Mouse (Mus musculus): ENCODE results near the gene Med25.

The Med25 gene

GRCm38 (mm10) chr7:44892276-44892921 lies at the start of gene Med25:
Gene Med25 (minus strand): TSS chr7:44892712.
- DNase-seq, result peak; percentile 92

GRCm38 (mm10) chr7:44938680-44939079 lies 46.2 kb upstream of the Med25 start:
- DNase-seq, result no peak

DNA sequence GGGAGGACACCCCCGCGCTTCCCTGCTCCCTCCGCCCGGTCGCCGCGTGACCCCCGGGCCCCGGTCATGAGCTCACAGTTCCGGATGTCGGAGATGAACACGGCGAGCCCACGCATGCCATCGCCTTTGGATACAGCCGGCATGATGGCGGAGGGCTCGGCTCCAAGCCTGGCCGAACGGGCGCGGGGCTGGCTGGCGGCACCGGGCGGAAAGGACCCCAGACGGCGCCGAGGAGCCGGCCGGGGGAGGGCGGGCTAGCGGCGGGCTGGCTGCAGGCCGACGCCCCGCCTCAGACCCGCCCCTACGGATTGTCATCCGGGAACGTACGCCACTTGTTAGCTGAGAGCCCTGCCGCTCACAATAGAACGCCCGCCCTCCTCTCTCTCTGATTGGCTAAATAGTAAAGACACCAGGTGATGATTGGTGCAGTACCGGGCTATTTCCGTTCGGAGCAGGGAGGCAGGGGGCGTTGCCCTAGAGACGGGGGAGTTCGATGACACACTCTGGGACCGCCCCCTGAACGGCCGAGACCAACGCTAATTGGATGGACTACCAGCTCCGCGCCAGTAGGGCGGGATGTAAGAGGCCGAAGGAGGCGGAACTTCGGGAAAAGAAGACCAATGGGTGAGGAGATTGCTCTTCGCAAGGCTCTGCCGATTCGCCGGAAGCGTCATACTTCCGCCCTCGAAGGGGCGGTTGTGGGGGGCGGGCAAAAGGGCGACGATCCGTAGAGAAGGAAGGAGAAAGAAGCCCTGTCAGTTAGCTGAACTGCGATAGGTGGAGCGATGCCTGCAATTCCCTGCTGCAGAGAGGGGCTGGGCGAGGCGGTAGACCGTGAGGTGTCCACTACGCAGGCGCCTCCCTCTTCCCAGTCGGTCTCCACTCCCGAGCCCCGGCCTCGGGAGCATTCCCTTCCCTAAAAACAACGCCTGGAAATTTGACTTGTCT lies 37.0 kb upstream of the Med25 start, which contains the start of gene Ap2a1:
Gene Ap2a1, minus strand, starts transcription at position 293 of the 948 bp plus-strand sequence.
- peak; percentile 100 for DNase-seq

DNA sequence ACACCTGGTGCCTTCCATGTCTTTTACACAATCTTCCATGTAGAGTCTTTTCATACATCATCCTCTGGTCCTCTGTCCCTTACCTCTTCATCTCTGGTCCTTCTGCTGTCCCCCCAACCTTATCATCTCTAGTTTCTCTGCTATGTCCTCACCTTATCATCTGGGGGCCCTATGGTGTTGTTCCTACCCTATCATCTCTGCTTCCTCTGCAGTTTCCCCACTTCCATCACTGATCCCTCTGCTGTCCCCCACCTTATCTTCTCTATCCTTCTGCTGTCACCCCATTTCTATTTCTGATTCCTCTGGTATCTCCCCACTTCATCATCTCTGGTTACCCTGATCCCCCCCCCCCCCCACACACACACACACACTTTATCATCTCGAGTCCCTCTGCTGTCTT lies 36.1 kb upstream of the Med25 start:
- no peak for DNase-seq

- peak in 1 of 2 experiments; percentile 33 for DNase-seq
Observed at GRCm38 (mm10) chr7:44925468-44925867, 33.0 kb upstream of the Med25 start.

DNA sequence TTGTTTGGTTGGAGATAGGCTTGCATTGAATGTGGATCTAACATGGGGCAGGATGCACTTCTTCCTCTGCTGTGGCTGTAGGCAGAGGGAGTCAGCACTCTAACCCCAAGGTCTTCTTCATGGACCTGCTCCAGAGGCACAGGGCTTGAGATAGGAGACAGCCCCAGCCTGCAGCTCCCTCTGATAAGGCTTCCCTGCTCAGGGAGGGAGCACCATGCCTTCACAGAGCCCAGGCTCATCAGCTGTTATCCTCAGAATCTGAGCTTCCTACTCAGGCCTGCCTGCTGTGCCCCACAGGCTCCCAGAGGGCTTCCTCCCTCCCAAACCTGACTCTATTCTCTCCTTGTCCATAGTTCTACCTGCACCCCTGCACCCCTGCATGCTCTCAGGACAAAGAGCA lies 30.0 kb upstream of the Med25 start:
- DNase-seq, result no peak

DNA sequence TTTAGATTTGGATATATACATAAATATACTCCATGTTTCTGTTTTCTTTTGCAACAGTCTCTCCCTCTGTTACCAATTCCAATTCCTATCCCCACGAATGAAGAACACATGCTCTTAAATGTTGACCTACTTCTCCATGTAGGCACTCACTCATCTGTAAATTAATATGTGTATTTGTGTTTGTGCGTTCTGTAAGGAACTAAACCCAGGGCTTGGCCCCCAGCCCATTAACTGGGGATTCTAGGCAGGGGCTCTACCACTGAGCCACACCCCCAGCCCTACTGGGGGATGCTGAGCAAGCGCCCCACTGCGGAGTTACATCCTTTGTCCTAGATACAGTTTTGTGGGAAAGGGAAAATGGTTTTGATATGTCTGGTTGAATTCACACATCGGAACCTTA lies 26.6 kb upstream of the Med25 start:
- DNase-seq, result no peak

GRCm38 (mm10) chr7:44918219-44918618 lies 25.7 kb upstream of the Med25 start:
- no peak for DNase-seq

DNA sequence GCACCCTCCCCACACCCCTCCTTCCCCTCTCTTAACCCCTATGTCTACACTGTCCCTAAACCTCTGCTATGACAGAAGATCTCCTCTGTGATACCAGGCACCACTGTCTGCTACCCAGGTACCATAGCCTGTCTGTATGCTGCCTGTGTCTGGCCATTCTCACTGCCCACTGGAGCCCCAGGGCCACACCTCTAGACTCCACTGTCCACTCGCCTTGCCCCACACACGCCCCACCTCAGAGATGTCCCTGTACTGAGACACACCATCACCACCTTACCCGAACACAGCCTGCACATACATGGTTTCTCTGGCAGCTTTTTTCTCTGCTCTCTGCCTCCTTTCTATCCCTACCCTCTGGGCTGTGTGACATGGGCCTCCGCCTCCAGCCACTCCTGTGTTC lies 24.4 kb upstream of the Med25 start:
- peak in 1 of 2 experiments; percentile 35 for DNase-seq

DNA sequence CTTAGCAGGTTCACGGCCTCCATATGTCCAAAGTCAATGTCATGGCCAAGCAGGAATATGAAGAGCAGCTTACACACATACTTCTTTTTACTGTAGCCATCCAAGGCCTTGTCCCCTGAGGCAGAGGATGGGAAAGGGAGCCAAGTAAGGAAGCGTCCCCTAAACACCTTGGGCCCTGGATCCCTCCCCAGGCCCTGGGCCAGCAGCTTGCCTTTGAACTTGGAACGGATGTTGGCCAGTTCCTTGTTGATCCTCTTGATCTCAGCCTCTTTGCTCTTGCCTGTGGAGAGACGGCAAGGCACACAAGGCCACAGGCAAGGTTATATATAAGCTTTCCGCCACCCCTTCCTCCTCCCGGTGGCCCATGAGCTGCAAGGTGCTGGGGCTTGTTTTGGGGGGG lies 23.7 kb upstream of the Med25 start:
- DNase-seq, result no peak

DNA sequence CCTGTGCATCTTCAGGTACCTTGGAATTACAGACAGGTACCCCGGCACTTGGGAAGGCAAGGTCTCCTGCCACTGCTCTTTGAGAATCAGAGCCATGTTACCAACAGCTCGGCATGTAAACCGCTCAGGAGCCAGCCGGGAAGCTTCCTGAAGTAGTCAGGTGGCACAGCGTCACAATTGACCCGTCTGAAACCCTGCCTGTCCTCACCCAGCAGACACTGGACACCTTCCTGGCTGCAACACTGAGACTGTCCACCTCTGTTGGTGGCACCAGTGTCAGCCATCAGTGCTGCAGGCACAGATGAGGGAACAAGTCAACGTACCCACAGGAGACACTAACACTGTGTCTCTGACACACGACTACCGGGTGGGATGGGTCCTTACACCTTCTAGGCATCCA lies 22.8 kb upstream of the Med25 start:
- DNase-seq, result no peak

GRCm38 (mm10) chr7:44914396-44914795 lies 21.9 kb upstream of the Med25 start:
- no peak for DNase-seq

DNA sequence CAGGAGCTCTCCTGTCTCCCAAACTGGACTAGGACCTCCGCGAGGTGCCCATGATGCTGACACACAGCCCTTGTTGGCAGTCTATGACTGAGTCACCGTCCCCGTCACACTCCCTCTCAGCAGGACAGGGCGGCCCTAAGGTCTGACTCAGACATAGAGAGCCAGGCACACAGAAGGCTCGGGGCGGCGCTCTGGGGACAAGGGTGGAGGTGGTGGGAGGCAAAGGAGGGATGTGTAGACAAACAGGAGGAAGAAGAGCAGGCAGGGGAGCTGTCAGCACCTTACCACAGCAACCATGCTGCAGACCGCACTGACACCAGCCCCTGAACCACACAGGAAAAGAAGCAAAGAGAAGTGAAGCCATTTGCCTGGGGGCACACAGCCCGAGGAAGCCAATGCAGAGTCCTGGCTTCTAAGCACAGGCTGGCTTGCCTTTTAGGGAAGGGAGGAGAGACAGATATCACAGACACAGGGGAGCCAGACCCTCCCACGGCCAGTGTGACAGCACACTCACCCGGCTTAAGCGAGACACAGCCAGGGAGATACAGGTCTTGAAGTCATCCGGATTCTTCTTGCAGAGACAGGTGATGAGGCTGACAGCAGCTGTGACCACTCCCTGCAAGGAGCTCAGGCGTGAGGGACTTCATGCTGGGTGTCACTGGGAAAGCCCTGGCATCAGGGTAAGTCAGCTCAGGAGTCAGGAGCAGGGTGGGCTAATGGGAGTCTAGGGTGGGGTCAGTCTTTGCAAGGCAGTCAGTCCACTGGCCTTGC lies 16.4 kb upstream of the Med25 start:
- DNase-seq, result no peak

- no peak for DNase-seq
Observed at GRCm38 (mm10) chr7:44905430-44905829, 12.9 kb upstream of the Med25 start.

DNA sequence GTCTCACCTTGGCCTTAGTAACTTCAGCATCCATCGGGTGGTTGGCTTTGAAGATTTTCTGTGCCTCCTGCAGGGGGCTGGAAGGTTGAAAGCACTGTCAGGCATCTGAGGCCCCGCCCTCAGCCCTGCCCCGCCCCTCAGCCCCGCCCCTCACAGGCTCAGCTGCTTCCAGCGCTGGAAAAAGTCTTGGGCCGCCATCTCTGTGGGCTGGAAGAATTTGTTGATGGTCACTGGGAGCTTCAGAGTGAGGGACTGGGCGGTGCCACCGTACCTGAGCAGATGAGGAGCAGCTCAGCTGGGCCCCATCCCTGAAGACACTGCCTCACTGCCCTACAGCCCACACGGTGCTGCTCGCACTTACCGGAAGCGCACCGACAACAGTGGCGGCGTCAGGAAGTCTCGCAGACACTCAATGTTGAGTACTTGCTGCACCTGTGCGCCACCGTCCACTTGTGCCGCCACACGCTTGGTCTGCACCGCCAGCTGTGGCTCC lies 8.8 kb upstream of the Med25 start:
- peak; percentile 43 to 50 for DNase-seq

- DNase-seq, result no peak
Observed at GRCm38 (mm10) chr7:44900632-44901031, 8.1 kb upstream of the Med25 start.

DNA sequence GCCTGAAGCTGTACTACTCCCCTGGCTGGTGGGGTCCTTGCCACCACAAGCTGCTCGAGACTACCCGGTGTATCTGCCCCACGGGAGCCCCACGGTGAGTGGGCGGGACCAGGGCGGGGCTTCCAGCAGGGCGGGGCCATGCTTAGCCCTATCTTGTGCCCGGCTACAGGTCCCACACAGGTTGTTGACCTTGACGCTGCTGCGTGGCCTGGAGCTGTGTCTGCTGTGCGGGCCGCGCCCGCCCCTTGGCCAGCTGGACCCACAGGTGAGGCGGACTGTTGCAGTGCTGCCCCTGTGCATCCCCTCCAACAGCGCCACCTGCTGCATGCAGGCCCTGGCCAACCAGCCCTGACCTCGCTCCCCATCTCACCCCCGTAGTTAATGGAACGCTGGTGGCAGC lies 6.1 kb upstream of the Med25 start:
- DNase-seq, result peak in 1 of 2 experiments; percentile 33

DNA sequence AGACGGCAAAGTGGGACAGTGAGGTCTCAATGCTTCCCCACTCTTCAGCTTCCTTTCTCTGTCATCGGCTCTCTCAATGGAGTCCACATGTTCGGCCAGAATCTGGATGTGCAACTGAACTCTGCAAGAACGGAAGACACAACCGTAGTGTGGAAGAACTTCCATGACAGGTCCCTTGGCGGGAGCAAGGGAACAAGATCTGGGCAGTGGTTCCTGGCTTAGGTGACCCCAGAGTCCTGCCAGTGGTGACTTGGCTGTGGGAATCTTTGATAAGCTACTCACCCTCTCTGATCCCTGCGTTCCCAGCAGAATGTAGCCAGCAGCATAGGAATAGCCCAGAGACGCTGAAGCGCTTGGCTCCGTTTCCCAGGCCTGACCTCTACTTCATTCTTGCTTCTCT lies 4.0 kb upstream of the Med25 start:
- no peak for DNase-seq

DNA sequence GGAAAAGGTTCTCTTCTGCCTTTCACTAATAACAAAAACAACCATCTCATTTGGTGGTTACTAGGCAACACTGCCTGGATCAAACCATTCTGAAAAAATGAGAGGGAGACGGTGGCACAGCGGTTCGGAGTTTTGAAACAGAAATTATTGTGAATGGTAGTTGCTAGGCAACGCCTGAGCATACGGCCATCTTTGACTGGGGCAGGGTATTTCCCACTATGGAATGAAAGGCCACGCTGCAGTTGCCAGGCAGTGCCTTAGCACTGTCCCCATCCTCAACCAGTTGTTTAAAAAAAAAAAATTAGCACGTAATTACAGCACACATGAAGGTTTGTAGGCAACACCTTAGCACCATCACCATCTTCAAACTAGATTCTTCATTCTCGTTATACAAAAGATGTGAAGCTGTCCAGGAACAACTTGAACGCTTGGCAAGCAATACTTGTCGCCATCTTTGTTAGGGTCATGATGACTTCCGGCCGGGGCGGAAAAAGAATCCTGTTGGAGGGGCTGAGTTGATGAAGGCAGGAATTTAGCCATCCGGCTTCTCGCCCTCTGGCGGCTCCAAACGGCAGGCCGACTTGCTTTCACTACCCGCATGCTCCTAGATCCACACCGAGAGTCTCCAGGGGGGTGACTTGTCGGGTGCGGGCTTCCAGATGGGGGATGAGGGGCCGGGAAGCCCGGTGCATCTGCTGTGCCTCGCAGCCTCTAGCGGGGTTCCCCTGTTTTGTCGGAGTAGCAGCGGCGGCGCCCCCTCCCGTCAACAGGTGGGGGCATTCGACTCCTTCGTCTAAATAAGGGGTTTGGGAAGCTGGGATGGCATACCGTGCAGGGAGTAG lies 3.3 kb upstream of the Med25 start, which contains the start of gene Fuz:
Gene Fuz, plus strand, starts transcription at position 487 of the 842 bp plus-strand sequence.
- peak; percentile 93 to 95 for DNase-seq

GRCm38 (mm10) chr7:44895206-44895592 lies 2.7 kb upstream of the Med25 start:
- no peak for DNase-seq

- DNase-seq, result no peak
Observed at GRCm38 (mm10) chr7:44894175-44894574, 1.7 kb upstream of the Med25 start.

- DNase-seq, result no peak
Observed at GRCm38 (mm10) chr7:44893197-44893596, 685 bp upstream of the Med25 start.

Data from lung, adult 18-20 months (tissue).